Mouse (Mus musculus): ENCODE data around the gene Ggt5.
A peak's percentile ranks its signal among the peaks of the same experiment; 100 is the strongest.

Gene Ggt5

GRCm38 (mm10) chr10:75625920-75626319 is 36.8 kb downstream of the Ggt5 start:
- no peak for DNase-seq (ENCODE audit: low read depth, low spot score)

GRCm38 (mm10) chr10:75626991-75627390 is 37.9 kb downstream of the Ggt5 start:
- no peak for DNase-seq (ENCODE audit: low read depth, low spot score)

DNA sequence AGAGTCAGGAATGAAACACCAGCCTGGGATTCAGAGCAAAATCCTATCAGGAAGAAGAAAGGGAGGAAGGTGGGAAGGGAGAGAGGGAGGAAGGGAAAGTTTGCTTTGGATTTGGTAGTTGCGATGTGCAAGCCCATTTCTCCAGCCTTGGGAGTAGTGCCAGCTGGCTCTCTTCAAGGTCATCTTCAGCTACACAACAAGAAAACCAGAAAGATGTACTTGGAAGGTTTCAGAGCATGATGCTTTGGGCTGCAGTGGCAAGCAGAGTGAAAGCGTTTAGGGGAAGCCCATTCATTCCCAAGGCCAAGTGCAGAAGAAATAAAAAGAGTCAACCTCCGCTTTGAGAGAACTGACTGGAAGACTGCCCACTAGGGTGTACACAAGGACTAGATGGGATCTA is 38.4 kb downstream of the Ggt5 start:
- DNase-seq (ENCODE audit: low read depth, low spot score): no peak

DNA sequence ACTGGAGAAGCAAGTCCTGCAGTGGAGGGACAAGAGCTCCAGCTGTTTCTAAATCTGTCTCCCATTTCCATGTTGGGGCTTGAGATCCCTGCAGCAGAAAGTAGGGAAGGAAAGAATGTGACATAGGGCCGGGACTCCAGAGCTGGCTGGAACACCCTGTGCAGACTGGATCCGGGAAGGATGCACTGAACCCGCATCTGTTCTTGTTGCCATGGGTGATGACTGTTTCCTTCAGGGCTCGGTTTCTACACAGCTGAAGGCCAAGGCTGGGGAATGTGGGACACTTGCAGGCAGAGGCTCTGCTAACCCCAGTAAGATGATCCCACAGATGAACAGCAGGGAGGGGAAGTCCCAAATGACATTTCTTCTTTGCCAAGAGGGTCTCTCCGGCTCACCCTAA is 43.5 kb downstream of the Ggt5 start:
- DNase-seq (ENCODE audit: low read depth, low spot score): no peak

DNA sequence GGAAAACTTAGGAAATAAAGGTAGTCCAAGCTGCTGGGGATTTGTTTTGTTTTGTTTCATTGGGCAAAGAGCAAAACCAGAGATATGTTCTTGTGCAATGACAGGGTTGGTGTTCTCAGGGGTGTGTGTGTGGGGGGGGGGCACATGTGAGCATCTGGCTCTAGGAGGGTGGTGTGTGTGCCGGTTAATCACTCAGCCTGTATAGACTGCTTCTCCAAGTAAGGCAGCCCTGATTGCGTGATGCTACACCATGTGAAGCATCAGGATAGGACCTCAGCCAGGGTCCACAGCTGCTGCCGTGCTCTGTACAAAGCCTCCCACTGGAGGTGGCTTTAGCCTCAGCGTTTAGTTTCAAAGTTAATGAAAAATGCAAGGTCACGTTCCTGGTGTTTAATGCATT is 43.9 kb downstream of the Ggt5 start:
- DNase-seq (ENCODE audit: low read depth, low spot score): no peak

- no peak for DNase-seq (ENCODE audit: low read depth, low spot score)
Observed at GRCm38 (mm10) chr10:75633576-75634139, 44.5 kb downstream of the Ggt5 start.

- DNase-seq (ENCODE audit: low read depth, low spot score): no peak
Observed at GRCm38 (mm10) chr10:75634610-75635009, 45.5 kb downstream of the Ggt5 start.

GRCm38 (mm10) chr10:75635019-75635692 is 46.0 kb downstream of the Ggt5 start:
- DNase-seq (ENCODE audit: low read depth, low spot score): peak; percentile 24

DNA sequence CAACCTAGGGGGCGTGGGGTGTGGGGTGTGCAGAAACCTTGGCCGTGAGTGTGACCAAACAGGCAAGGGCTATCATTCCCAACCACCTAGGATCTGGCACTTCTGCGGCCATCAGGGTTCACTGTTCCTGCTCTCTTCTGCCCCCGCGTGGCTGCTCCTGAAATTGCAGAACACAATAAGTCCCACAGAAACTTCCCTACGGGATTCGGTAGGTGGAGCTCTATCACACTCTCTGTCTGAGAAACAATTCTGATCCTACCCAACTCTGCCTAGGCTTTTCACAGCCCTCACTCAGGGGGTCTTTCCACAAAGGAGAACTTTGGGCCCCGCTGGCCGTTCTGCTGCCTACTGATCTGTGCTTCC is 46.5 kb downstream of the Ggt5 start:
- DNase-seq (ENCODE audit: low read depth, low spot score): peak; percentile 69

DNA sequence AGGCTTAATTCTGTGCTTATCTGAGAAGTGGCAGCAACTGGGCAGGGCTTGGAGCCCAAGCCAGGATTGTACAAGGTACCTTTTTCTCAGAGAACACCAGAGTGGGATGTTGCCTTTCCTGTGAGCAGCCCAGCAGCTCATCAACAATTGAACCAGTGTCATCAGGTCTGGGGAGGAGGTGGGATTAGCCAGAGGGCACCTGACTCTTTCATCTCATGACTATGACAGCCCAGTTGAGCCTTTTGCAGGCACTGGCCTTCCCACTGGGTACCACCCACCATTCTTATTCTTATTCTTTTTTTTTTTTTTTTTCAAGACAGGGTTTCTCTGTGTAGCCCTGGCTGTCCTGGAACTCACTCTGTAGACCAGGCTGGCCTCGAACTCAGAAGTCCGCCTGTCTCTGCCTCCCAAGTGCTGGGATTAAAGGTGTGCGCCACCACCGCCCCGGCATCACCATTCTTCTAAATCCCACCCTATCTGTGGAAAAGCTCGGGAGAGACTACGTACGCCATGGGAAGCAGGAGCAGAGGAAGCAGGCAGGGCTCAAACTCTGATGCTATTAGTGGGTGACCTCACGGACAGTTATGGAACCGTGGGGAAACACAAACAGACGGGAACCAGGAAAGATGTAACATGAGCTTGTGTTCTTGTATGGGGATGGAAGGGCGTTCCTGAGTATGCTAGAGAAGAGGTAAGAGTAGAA is 47.1 kb downstream of the Ggt5 start:
- DNase-seq (ENCODE audit: low read depth, low spot score): no peak

- DNase-seq (ENCODE audit: low read depth, low spot score): no peak
Observed at GRCm38 (mm10) chr10:75637711-75638110, 48.6 kb downstream of the Ggt5 start.

DNA sequence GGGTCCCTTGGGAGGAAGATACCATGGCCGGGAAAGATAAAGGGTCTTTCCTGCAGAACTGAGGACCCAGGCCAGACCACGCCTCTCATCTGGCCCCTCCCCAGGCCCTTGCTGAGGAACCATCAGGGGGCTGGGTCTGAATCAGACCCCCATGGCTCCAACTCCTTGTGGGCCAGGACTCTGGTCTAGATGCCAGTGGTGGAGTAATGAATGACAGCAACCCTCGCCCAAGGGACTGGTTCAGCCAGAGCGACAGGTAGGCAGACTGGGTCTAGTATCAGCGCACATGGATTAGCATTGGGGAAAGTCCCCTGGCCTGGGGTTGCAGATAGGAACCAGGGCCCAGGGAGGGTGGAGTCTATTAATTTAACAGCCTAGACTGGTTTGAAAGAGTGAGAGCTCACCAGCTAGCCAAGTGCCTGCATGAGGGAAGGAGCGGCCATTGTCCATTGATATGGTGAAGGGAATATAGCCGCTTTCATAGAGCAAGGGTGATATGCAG is 52.6 kb downstream of the Ggt5 start:
- no peak for DNase-seq (ENCODE audit: low read depth, low spot score)

GRCm38 (mm10) chr10:75642436-75642835 is 53.3 kb downstream of the Ggt5 start:
- no peak for DNase-seq (ENCODE audit: low read depth, low spot score)

DNA sequence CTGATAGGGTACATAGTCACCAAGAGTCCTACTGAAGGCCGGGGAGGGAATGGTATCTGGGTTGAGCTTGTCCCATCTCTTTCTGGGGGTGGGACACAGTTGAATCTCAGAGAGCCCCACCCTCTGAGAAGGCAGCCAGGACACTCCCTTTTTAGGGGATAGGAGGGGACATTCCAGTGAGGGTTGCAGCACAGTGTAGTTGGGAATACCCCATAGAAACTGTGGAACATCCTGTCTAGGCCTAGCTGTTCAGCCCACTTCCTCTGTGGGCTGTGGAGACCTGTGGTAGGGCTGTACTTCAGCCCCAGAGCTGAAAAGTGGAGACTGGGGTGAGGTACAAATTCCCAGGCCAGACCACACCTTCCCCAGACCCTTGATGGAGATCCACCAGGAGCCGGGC is 53.8 kb downstream of the Ggt5 start:
- peak; percentile 47 for DNase-seq (ENCODE audit: low read depth, low spot score)

GRCm38 (mm10) chr10:75643741-75644343 is 54.7 kb downstream of the Ggt5 start, which contains the start of gene Susd2:
Gene Susd2 (minus strand): TSS chr10:75644008.
- peak; percentile 80 for DNase-seq (ENCODE audit: low read depth, low spot score)

DNA sequence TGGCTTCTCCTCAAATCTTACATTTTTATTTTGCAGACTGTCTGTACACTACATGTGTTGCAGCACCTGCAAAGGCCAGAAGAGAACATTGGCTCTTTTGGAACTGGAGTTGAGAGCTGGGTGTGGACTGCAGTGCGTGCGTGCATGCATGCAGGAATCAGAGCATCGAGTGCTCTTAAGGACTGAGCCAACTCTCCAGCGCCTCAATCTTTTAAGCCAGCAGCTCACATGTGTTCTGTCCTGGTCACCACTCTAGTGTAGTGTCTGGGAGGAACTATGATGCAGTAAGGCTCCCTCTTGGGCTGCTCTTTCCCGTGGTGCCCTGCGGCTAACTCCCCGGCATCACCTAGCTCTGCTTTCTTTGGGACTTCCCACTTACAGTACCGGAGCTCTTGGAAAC is 56.5 kb downstream of the Ggt5 start:
- DNase-seq (ENCODE audit: low read depth, low spot score): no peak

DNA sequence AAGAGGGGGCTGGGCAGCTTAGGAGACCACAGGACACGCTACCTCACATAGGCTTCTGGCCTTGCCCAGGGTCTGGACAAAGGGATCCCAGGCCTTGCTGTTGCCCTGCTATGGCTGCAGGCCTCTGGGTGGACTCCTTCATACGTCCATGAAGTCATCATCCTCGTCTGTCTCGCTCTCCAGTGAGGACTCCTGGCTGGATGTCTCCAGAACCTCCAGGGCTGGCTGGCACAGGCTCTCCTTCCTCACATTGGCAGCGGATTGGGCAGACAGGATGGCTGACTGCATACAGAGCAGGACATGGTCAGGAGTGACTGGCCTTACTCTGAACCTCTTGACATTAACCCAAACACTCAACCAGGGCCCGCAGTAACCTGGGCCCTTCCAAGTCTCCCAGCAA is 57.3 kb downstream of the Ggt5 start:
- no peak for DNase-seq (ENCODE audit: low read depth, low spot score)

DNA sequence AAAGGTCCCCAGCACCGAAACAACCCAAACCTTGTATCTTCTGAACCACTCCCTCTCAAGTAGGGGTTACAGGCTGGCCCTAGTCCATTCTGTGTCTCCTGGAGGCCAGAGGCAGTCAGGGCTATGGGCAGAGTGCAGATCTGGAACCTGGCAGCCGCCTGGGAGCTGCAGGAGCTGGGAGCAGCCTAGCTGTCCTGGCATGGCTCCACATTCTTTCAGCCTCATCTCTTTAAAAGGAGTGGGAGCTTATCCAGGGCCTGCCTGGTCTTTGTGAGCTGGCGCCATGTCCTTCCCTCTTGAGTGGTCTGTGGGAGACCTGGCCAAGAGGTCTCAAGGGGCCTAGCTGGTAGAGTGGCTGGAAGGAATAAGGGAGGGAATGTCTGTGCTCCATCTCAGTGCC is 58.2 kb downstream of the Ggt5 start:
- no peak for DNase-seq (ENCODE audit: low read depth, low spot score)

- DNase-seq (ENCODE audit: low read depth, low spot score): no peak
Observed at GRCm38 (mm10) chr10:75648091-75648490, 59.0 kb downstream of the Ggt5 start.

GRCm38 (mm10) chr10:75649001-75649400 is 59.9 kb downstream of the Ggt5 start:
- no peak for DNase-seq (ENCODE audit: low read depth, low spot score)

- no peak for DNase-seq (ENCODE audit: low read depth, low spot score)
Observed at GRCm38 (mm10) chr10:75649406-75649995, 60.4 kb downstream of the Ggt5 start.

GRCm38 (mm10) chr10:75650306-75650902 is 61.3 kb downstream of the Ggt5 start:
- no peak for DNase-seq (ENCODE audit: low read depth, low spot score)

Measured in CD4-positive helper T cell, adult 2 months (primary cell).